Mouse (Mus musculus) right cerebral cortex, postnatal 14 days (tissue): ENCODE results near the gene Golm1.
"Not testable (repeated sequence)": the region's sequence is repeated elsewhere in the genome, so short reads cannot be mapped to it uniquely, and the experiment has no call there.

ENCODE experiments used
- DNase-seq: peaks from one replicate; pipeline ENCODE4 v3.0.0; 2022

Golm1 gene

GRCm38 (mm10) chr13:59675151-59676011 is at the start of gene Golm1:
Gene Golm1, minus strand, starts transcription at chr13:59675811.
- peak; percentile 47 for DNase-seq

GRCm38 (mm10) chr13:59722089-59722488 is 46.5 kb upstream of the Golm1 start:
- not testable (repeated sequence) for DNase-seq

- DNase-seq, result no peak
These were observed 43.9 kb upstream of the Golm1 start for GRCm38 (mm10) chr13:59719475-59719874.

GRCm38 (mm10) chr13:59718857-59719440 is 43.3 kb upstream of the Golm1 start:
- not testable (repeated sequence) for DNase-seq

GRCm38 (mm10) chr13:59713710-59714109 is 38.1 kb upstream of the Golm1 start:
- DNase-seq, result no peak

- not testable (repeated sequence) for DNase-seq
These were observed 36.4 kb upstream of the Golm1 start, which contains the start of gene Spata31d1b for GRCm38 (mm10) chr13:59711984-59712383. Gene Spata31d1b, plus strand, starts transcription at chr13:59712284.

- DNase-seq, result no peak
These were observed 34.6 kb upstream of the Golm1 start, which contains the start of gene Spata31d1a for GRCm38 (mm10) chr13:59710230-59710629. Gene Spata31d1a, minus strand, starts transcription at chr13:59710330.

- DNase-seq, result no peak
These were observed 29.0 kb upstream of the Golm1 start for GRCm38 (mm10) chr13:59704562-59704961.

- no peak for DNase-seq
These were observed 27.9 kb upstream of the Golm1 start for GRCm38 (mm10) chr13:59703514-59703913.

- DNase-seq, result not testable (repeated sequence)
These were observed 24.5 kb upstream of the Golm1 start for GRCm38 (mm10) chr13:59700137-59700536.

GRCm38 (mm10) chr13:59699131-59699530 is 23.5 kb upstream of the Golm1 start:
- no peak for DNase-seq

- DNase-seq, result no peak
These were observed 20.2 kb upstream of the Golm1 start for GRCm38 (mm10) chr13:59695781-59696180.

- no peak for DNase-seq
These were observed 18.4 kb upstream of the Golm1 start, which contains the start of gene 4921517D22Rik for GRCm38 (mm10) chr13:59694008-59694407. Gene 4921517D22Rik, minus strand, starts transcription at chr13:59694108.

GRCm38 (mm10) chr13:59691478-59691877 is 15.9 kb upstream of the Golm1 start:
- DNase-seq, result no peak

GRCm38 (mm10) chr13:59690576-59690975 is 15.0 kb upstream of the Golm1 start:
- DNase-seq, result no peak

GRCm38 (mm10) chr13:59689843-59690242 is 14.2 kb upstream of the Golm1 start:
- no peak for DNase-seq

GRCm38 (mm10) chr13:59689313-59689712 is 13.7 kb upstream of the Golm1 start:
- no peak for DNase-seq

- no peak for DNase-seq
These were observed 12.7 kb upstream of the Golm1 start for GRCm38 (mm10) chr13:59688338-59688770.

- no peak for DNase-seq
These were observed 9.6 kb upstream of the Golm1 start for GRCm38 (mm10) chr13:59685236-59685635.

- DNase-seq, result no peak
These were observed 7.0 kb upstream of the Golm1 start for GRCm38 (mm10) chr13:59682629-59683028.

- DNase-seq, result no peak
These were observed 4.3 kb upstream of the Golm1 start for GRCm38 (mm10) chr13:59679908-59680307.

- DNase-seq, result no peak
These were observed 3.7 kb upstream of the Golm1 start for GRCm38 (mm10) chr13:59679306-59679705.

- no peak for DNase-seq
These were observed 962 bp upstream of the Golm1 start for GRCm38 (mm10) chr13:59676316-59677229.
